Mouse (Mus musculus) embryonic facial prominence, embryonic 12.5 days (tissue): ENCODE results near the gene Fbxl5. TPM values are rescaled to one million over a fixed set of nuclear protein-coding genes. Genes with fewer than 3 reads are reported as not detected.
A peak's percentile ranks its signal among the peaks of the same experiment; 100 is the strongest.

Experiments used
- ATAC-seq: fragments of 200-750 bp; cut with Nextera tagmentation; 2 replicates; pipeline ENCODE4 v1.8.0; 2017; ENCODE audit not compliant: insufficient number of reproducible peaks, insufficient read depth, low FRiP score, low TSS enrichment
- H3K27ac ChIP-seq: fragments of 300-500 bp; sonication (generic); 2 replicates; pipeline ENCODE4 v1.5.1; 2016; ENCODE audit warnings: mild to moderate bottlenecking
- H3K27me3 ChIP-seq: fragments of 300-500 bp; sonication (generic); 2 replicates; pipeline ENCODE4 v1.6.1; 2016; ENCODE audit warnings: mild to moderate bottlenecking, moderate library complexity
- H3K36me3 ChIP-seq: fragments of 300-500 bp; sonication (generic); 2 replicates; pipeline ENCODE4 v1.6.1; 2016; ENCODE audit warnings: mild to moderate bottlenecking
- H3K4me1 ChIP-seq: fragments of 300-500 bp; sonication (generic); 2 replicates; pipeline ENCODE4 v1.6.1; 2016
- H3K4me2 ChIP-seq: fragments of 300-500 bp; sonication (generic); replicated peaks from 2 replicates; pipeline ENCODE4 v1.6.1; 2016; ENCODE audit warnings: mild to moderate bottlenecking, moderate library complexity
- H3K4me3 ChIP-seq: fragments of 300-500 bp; sonication (generic); 2 replicates; pipeline ENCODE4 v1.5.1; 2016; ENCODE audit warnings: mild to moderate bottlenecking
- H3K9ac ChIP-seq: fragments of 300-500 bp; sonication (generic); 2 replicates; pipeline ENCODE4 v1.6.1; 2016; ENCODE audit warnings: mild to moderate bottlenecking, moderate library complexity
- H3K9me3 ChIP-seq: fragments of 300-500 bp; sonication (generic); 2 replicates; pipeline ENCODE4 v1.6.1; 2016; ENCODE audit warnings: mild to moderate bottlenecking, moderate library complexity
- WGBS: fragments of 180-500 bp; shearing (Covaris S2); methylation state at CpG from one replicate; pipeline ENCODE4 v1.1.7; 2016; 5-methylcytosine and 5-hydroxymethylcytosine counted together
- polyA plus RNA-seq: library from polyadenylated mRNA; unstranded; fragments of >200 nt; fragmentation: Nextera tagmentation; extraction: Ambion mirVana; gene quantifications from 2 replicates; pipeline ENCODE4 v1.2.1, GENCODE M21; 2016

The Fbxl5 gene
- polyA plus RNA-seq, 1 experiment from 2014 or later, result 62.7 TPM

- Histone ChIP-seq H3K4me3 (no peak overlapping the region), H3K27ac (no peak overlapping the region), H3K4me2 (no peak overlapping the region), H3K9ac (no peak overlapping the region), H3K4me1 (no peaks in the 10 kb centered on the region), H3K36me3 (no peaks in the 10 kb centered on the region), H3K9me3 (no peaks in the 10 kb centered on the region), H3K27me3 (no peaks in the 10 kb centered on the region)
- WGBS, result 88% methylated on average over 3 of the region's 3 CpGs
- no peak for ATAC-seq
Observed at GRCm38 (mm10) chr5:43824580-43824979, 3.1 kb upstream of the Fbxl5 start.

- Histone ChIP-seq H3K9me3 (no peaks in the 10 kb centered on the region), H3K36me3 (no peaks in the 10 kb centered on the region), H3K4me1 (no peaks in the 10 kb centered on the region), H3K27me3 (no peaks in the 10 kb centered on the region), H3K9ac (no peak overlapping the region), H3K27ac (no peak overlapping the region), H3K4me3 (no peak overlapping the region), H3K4me2 (no peak overlapping the region)
- no peak for ATAC-seq
- 79% methylated on average over 3 of the region's 3 CpGs for WGBS
Observed at GRCm38 (mm10) chr5:43822824-43823223, 1.4 kb upstream of the Fbxl5 start.

GRCm38 (mm10) chr5:43822199-43822598, 761 bp upstream of the Fbxl5 start:
- Histone ChIP-seq H3K4me3 (no peak overlapping the region), H3K4me2 (no peak overlapping the region), H3K9ac (no peak overlapping the region), H3K27me3 (no peaks in the 10 kb centered on the region), H3K9me3 (no peaks in the 10 kb centered on the region), H3K27ac (no peak overlapping the region), H3K36me3 (no peaks in the 10 kb centered on the region), H3K4me1 (no peaks in the 10 kb centered on the region)
- no peak for ATAC-seq
- WGBS, result 83% methylated on average over 8 of the region's 8 CpGs

GRCm38 (mm10) chr5:43820785-43821184, 653 bp downstream of the Fbxl5 start:
- no peak overlapping the region for H3K27ac ChIP-seq
- H3K9ac ChIP-seq, result no peak overlapping the region
- H3K27me3 ChIP-seq, result no peaks in the 10 kb centered on the region
- no peaks in the 10 kb centered on the region for H3K4me1 ChIP-seq
- WGBS, result 86% methylated on average over 11 of the region's 11 CpGs
- H3K4me3 ChIP-seq, result no peak overlapping the region
- no peak for ATAC-seq
- H3K4me2 ChIP-seq, result no peak overlapping the region
- no peaks in the 10 kb centered on the region for H3K36me3 ChIP-seq
- no peaks in the 10 kb centered on the region for H3K9me3 ChIP-seq

- 51% methylated on average over 12 of the region's 12 CpGs for WGBS
- H3K27ac ChIP-seq, result no peak within 1 kb of the TSS
- no peak within 1 kb of the TSS for H3K4me3 ChIP-seq
- ATAC-seq, result no peak
- no peak within 1 kb of the TSS for H3K4me2 ChIP-seq
- no peak within 1 kb of the TSS for H3K9ac ChIP-seq
- no peaks in the 10 kb centered on the region for H3K36me3 ChIP-seq
- H3K27me3 ChIP-seq, result no peaks in the 10 kb centered on the region
- no peaks in the 10 kb centered on the region for H3K4me1 ChIP-seq
- H3K9me3 ChIP-seq, result no peaks in the 10 kb centered on the region
Observed at GRCm38 (mm10) chr5:43818695-43819094, 2.7 kb downstream of the Fbxl5 start, which contains the start of gene Bst1. Gene Bst1, plus strand, starts transcription at chr5:43818885.

GRCm38 (mm10) chr5:43815769-43816168, 5.7 kb downstream of the Fbxl5 start:
- no peak overlapping the region for H3K9ac ChIP-seq
- H3K9me3 ChIP-seq, result no peaks in the 10 kb centered on the region
- no peak overlapping the region for H3K27ac ChIP-seq
- no peaks in the 10 kb centered on the region for H3K27me3 ChIP-seq
- no peaks in the 10 kb centered on the region for H3K36me3 ChIP-seq
- H3K4me1 ChIP-seq, result no peaks in the 10 kb centered on the region
- H3K4me2 ChIP-seq, result no peak overlapping the region
- no peak for ATAC-seq
- 53% methylated on average over 1 of the region's 1 CpGs for WGBS
- H3K4me3 ChIP-seq, result no peak overlapping the region

GRCm38 (mm10) chr5:43814536-43814935, 6.9 kb downstream of the Fbxl5 start:
- Histone ChIP-seq H3K27me3 (no peaks in the 10 kb centered on the region), H3K36me3 (no peaks in the 10 kb centered on the region), H3K4me3 (no peak overlapping the region), H3K4me2 (no peak overlapping the region), H3K4me1 (no peaks in the 10 kb centered on the region), H3K9ac (no peak overlapping the region), H3K9me3 (no peaks in the 10 kb centered on the region), H3K27ac (no peak overlapping the region)
- WGBS, result 92% methylated on average over 2 of the region's 2 CpGs
- ATAC-seq, result no peak

GRCm38 (mm10) chr5:43810427-43811062, 10.9 kb downstream of the Fbxl5 start:
- WGBS, result 81% methylated on average over 1 of the region's 1 CpGs
- Histone ChIP-seq H3K27ac (no peak overlapping the region), H3K36me3 (no peaks in the 10 kb centered on the region), H3K4me3 (no peak overlapping the region), H3K9ac (no peak overlapping the region), H3K9me3 (no peaks in the 10 kb centered on the region), H3K27me3 (no peaks in the 10 kb centered on the region), H3K4me2 (no peak overlapping the region), H3K4me1 (no peaks in the 10 kb centered on the region)
- no peak for ATAC-seq

- 4% methylated on average over 48 of the region's 48 CpGs for WGBS
- Histone ChIP-seq H3K27me3 (no peaks in the 10 kb centered on the region), H3K4me2 (peak overlapping the region; percentile 64), H3K27ac (peak overlapping the region; percentile 42), H3K9ac (peak overlapping the region; percentile 68), H3K4me3 (peak overlapping the region; percentile 50), H3K4me1 (no peaks in the 10 kb centered on the region), H3K36me3 (no peaks in the 10 kb centered on the region), H3K9me3 (no peaks in the 10 kb centered on the region)
- ATAC-seq, result peak; percentile 90
Observed at GRCm38 (mm10) chr5:43807744-43808696, 13.4 kb downstream of the Fbxl5 start.

GRCm38 (mm10) chr5:43806914-43807313, 14.5 kb downstream of the Fbxl5 start:
- Histone ChIP-seq H3K4me1 (no peaks in the 10 kb centered on the region), H3K27me3 (no peaks in the 10 kb centered on the region), H3K4me2 (no peak overlapping the region), H3K9ac (no peak overlapping the region), H3K9me3 (no peaks in the 10 kb centered on the region), H3K36me3 (no peaks in the 10 kb centered on the region), H3K27ac (no peak overlapping the region), H3K4me3 (no peak overlapping the region)
- ATAC-seq, result no peak
- WGBS, result 75% methylated on average over 4 of the region's 4 CpGs

GRCm38 (mm10) chr5:43806340-43806739, 15.1 kb downstream of the Fbxl5 start:
- Histone ChIP-seq H3K27me3 (no peaks in the 10 kb centered on the region), H3K27ac (no peak overlapping the region), H3K4me1 (no peaks in the 10 kb centered on the region), H3K4me2 (no peak overlapping the region), H3K36me3 (no peaks in the 10 kb centered on the region), H3K9me3 (no peaks in the 10 kb centered on the region), H3K9ac (no peak overlapping the region), H3K4me3 (no peak overlapping the region)
- ATAC-seq, result no peak
- 96% methylated on average over 7 of the region's 7 CpGs for WGBS

- H3K27ac ChIP-seq, result no peak overlapping the region
Observed at GRCm38 (mm10) chr5:43805401-43805800, 16.0 kb downstream of the Fbxl5 start.

More at GRCm38 (mm10) chr5:43805401-43805800, 16.0 kb downstream of the Fbxl5 start:
- no peaks in the 10 kb centered on the region for H3K27me3 ChIP-seq
- no peak overlapping the region for H3K9ac ChIP-seq
- H3K4me3 ChIP-seq, result no peak overlapping the region
- H3K36me3 ChIP-seq, result no peaks in the 10 kb centered on the region
- H3K4me2 ChIP-seq, result no peak overlapping the region
- no peak for ATAC-seq
- no peaks in the 10 kb centered on the region for H3K4me1 ChIP-seq
- H3K9me3 ChIP-seq, result no peaks in the 10 kb centered on the region
- WGBS, result 88% methylated on average over 2 of the region's 2 CpGs
